Mouse (Mus musculus): ENCODE data around the gene Gm38394.

Gene Gm38394

GRCm38 (mm10) chr1:133662941-133663340 is 1.8 kb upstream of the Gm38394 start:
- no peak for DNase-seq

- peak; percentile 91 for DNase-seq
These were observed 484 bp downstream of the Gm38394 start, which contains the start of gene Zbed6 for GRCm38 (mm10) chr1:133660466-133661202. TSS of gene Zbed6 (minus strand) at chr1:133660885.

GRCm38 (mm10) chr1:133658878-133659277 is 2.2 kb downstream of the Gm38394 start:
- no peak for DNase-seq

GRCm38 (mm10) chr1:133656811-133657210 is 4.3 kb downstream of the Gm38394 start:
- DNase-seq = no peak

GRCm38 (mm10) chr1:133653033-133653432 is 8.1 kb downstream of the Gm38394 start:
- no peak for DNase-seq

GRCm38 (mm10) chr1:133650288-133651055 is 10.6 kb downstream of the Gm38394 start:
- no peak for DNase-seq

- no peak for DNase-seq
These were observed 15.5 kb downstream of the Gm38394 start for GRCm38 (mm10) chr1:133645652-133646051.

- no peak for DNase-seq
These were observed 20.0 kb downstream of the Gm38394 start for GRCm38 (mm10) chr1:133641163-133641562.

GRCm38 (mm10) chr1:133638517-133638916 is 22.6 kb downstream of the Gm38394 start:
- no peak for DNase-seq

- DNase-seq = no peak
These were observed 28.9 kb downstream of the Gm38394 start for GRCm38 (mm10) chr1:133632168-133632567.

GRCm38 (mm10) chr1:133625052-133625451 is 36.1 kb downstream of the Gm38394 start:
- no peak for DNase-seq

- DNase-seq = no peak
These were observed 42.8 kb downstream of the Gm38394 start for GRCm38 (mm10) chr1:133618311-133618710.

GRCm38 (mm10) chr1:133617908-133618307 is 43.2 kb downstream of the Gm38394 start:
- DNase-seq = no peak

GRCm38 (mm10) chr1:133613817-133614216 is 47.3 kb downstream of the Gm38394 start:
- no peak for DNase-seq

GRCm38 (mm10) chr1:133611436-133611835 is 49.7 kb downstream of the Gm38394 start:
- no peak for DNase-seq

- no peak for DNase-seq
These were observed 50.5 kb downstream of the Gm38394 start for GRCm38 (mm10) chr1:133610601-133611000.

GRCm38 (mm10) chr1:133609771-133610502 is 51.2 kb downstream of the Gm38394 start, which contains the start of gene Snrpe:
TSS of gene Snrpe (minus strand) at chr1:133610291.
- peak; percentile 98 for DNase-seq

GRCm38 (mm10) chr1:133603174-133603573 is 57.9 kb downstream of the Gm38394 start:
- no peak for DNase-seq

- DNase-seq = peak; percentile 57
These were observed 64.7 kb downstream of the Gm38394 start for GRCm38 (mm10) chr1:133596298-133597007.

- no peak for DNase-seq
These were observed 75.1 kb downstream of the Gm38394 start for GRCm38 (mm10) chr1:133585995-133586537.

- DNase-seq = peak; percentile 6
These were observed 89.8 kb downstream of the Gm38394 start for GRCm38 (mm10) chr1:133571293-133571692.

Measured in lung, postnatal 10 days (tissue).